Mouse (Mus musculus): Measurements from ENCODE around the gene Tmem106a.
"Not testable (repeated sequence)": the region's sequence is repeated elsewhere in the genome, so short reads cannot be mapped to it uniquely, and the experiment has no call there.

Gene Tmem106a

GRCm38 (mm10) chr11:101582054-101583035, at the start of gene Tmem106a:
TSS of gene Tmem106a (plus strand) at chr11:101582242.
- no peak for DNase-seq (ENCODE audit: low spot score in 2 of 2)

GRCm38 (mm10) chr11:101543533-101543932, 38.5 kb upstream of the Tmem106a start:
- no peak for DNase-seq (ENCODE audit: low spot score in 2 of 2)

GRCm38 (mm10) chr11:101544132-101544531, 37.9 kb upstream of the Tmem106a start:
- no peak for DNase-seq (ENCODE audit: low spot score in 2 of 2)

GRCm38 (mm10) chr11:101548526-101548925, 33.5 kb upstream of the Tmem106a start:
- no peak for DNase-seq (ENCODE audit: low spot score in 2 of 2)

- DNase-seq (ENCODE audit: low spot score in 2 of 2), result peak; percentile 85 to 93
Observed at GRCm38 (mm10) chr11:101551751-101552475, 30.1 kb upstream of the Tmem106a start, which contains the start of the genes Brca1 and Nbr1. TSS of gene Brca1 (minus strand) at chr11:101551955. TSS of gene Nbr1 (plus strand) at chr11:101552149.

GRCm38 (mm10) chr11:101552476-101553300, 29.4 kb upstream of the Tmem106a start:
- DNase-seq (ENCODE audit: low spot score in 2 of 2), result peak; percentile 99 to 100

- no peak for DNase-seq (ENCODE audit: low spot score in 2 of 2)
Observed at GRCm38 (mm10) chr11:101553354-101553930, 28.6 kb upstream of the Tmem106a start.

GRCm38 (mm10) chr11:101556541-101556940, 25.5 kb upstream of the Tmem106a start:
- DNase-seq (ENCODE audit: low spot score in 2 of 2), result no peak

GRCm38 (mm10) chr11:101556954-101557353, 25.1 kb upstream of the Tmem106a start:
- DNase-seq (ENCODE audit: low spot score in 2 of 2), result no peak

- DNase-seq (ENCODE audit: low spot score in 2 of 2), result peak in 1 of 2 experiments; percentile 51
Observed at GRCm38 (mm10) chr11:101562391-101562790, 19.7 kb upstream of the Tmem106a start.

- DNase-seq (ENCODE audit: low spot score in 2 of 2), result no peak
Observed at GRCm38 (mm10) chr11:101568421-101568820, 13.6 kb upstream of the Tmem106a start.

- no peak for DNase-seq (ENCODE audit: low spot score in 2 of 2)
Observed at GRCm38 (mm10) chr11:101576116-101576515, 5.9 kb upstream of the Tmem106a start.

GRCm38 (mm10) chr11:101581081-101581764, 819 bp upstream of the Tmem106a start:
- DNase-seq (ENCODE audit: low spot score in 2 of 2), result no peak

- no peak for DNase-seq (ENCODE audit: low spot score in 2 of 2)
Observed at GRCm38 (mm10) chr11:101583205-101583604, 1.2 kb downstream of the Tmem106a start.

- DNase-seq (ENCODE audit: low spot score in 2 of 2), result not testable (repeated sequence)
Observed at GRCm38 (mm10) chr11:101585031-101585430, 3.0 kb downstream of the Tmem106a start.

GRCm38 (mm10) chr11:101585805-101586204, 3.8 kb downstream of the Tmem106a start:
- DNase-seq (ENCODE audit: low spot score in 2 of 2), result no peak

- peak; percentile 53 to 65 for DNase-seq (ENCODE audit: low spot score in 2 of 2)
Observed at GRCm38 (mm10) chr11:101587676-101588075, 5.6 kb downstream of the Tmem106a start.

GRCm38 (mm10) chr11:101588868-101589267, 6.8 kb downstream of the Tmem106a start:
- DNase-seq (ENCODE audit: low spot score in 2 of 2), result no peak

GRCm38 (mm10) chr11:101589444-101589843, 7.4 kb downstream of the Tmem106a start:
- DNase-seq (ENCODE audit: low spot score in 2 of 2), result peak in 1 of 2 experiments; percentile 37

- no peak for DNase-seq (ENCODE audit: low spot score in 2 of 2)
Observed at GRCm38 (mm10) chr11:101589989-101590624, 8.1 kb downstream of the Tmem106a start.

Measured in left cerebral cortex, adult 9 months (tissue).